Mouse (Mus musculus) myocyte (in vitro differentiated cells): Measurements from ENCODE around the gene Klrg2.

Source experiments
- POLR2A ChIP-seq: IDR thresholded peaks from one replicate; pipeline ENCODE4 v1.6.1; 2011; ENCODE audit warnings: low read depth, mild to moderate bottlenecking, control low read depth, moderate library complexity; ENCODE audit not compliant: insufficient read length
- TCF12 ChIP-seq: IDR thresholded peaks from one replicate; pipeline ENCODE4 v1.6.1; 2011; ENCODE audit warnings: mild to moderate bottlenecking, control low read depth; ENCODE audit not compliant: poor library complexity, insufficient read depth, severe bottlenecking
- USF1 ChIP-seq: IDR thresholded peaks from one replicate; pipeline ENCODE4 v1.6.1; 2011; ENCODE audit warnings: low read depth, mild to moderate bottlenecking, control low read depth, moderate library complexity

- TF ChIP-seq POLR2A (no peak), USF1 (no peak), TCF12 (no peak)
Measured at GRCm38 (mm10) chr6:38641645-38642044, 4.6 kb upstream of the Klrg2 start.
